Mouse (Mus musculus): Measurements from ENCODE around the gene D430041D05Rik.

Gene D430041D05Rik

DNA sequence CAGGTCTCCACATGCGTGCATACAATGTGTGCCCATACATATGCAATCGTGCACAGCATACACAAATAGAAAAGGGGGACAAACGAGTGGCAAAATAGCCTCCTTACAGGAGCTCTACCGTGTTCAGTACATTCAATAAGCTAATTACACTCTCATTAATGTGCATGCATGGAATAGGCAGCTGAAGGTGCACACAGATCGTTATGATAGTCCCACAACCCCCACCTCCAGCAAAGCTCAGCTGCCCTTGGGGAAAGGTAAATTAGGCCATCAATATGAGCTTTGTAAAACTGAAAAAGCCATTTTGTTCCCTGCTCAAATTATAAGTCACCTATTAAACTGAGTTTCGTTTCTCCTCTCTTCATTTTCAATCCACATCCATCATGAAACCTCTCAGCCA, 75.0 kb downstream of the D430041D05Rik start:
- no peak for DNase-seq

DNA sequence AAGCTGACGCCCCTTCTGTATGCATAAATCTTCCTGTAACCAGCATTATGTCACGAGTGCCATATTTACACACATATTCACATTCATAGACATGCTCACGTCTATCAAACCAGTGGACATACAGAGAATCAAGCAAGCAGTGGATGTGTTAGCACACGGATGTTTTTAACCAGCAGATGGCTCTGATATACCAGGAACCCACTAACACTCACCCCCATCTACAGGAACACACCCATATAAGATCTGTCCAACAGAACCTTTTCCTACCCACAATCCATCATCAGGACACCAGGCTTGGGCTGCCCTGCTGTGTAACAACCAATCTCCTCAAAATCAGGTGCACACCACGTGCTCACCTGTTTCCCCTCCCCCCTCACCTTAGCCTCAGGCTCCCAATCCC, 76.9 kb downstream of the D430041D05Rik start:
- DNase-seq, result no peak

- DNase-seq, result no peak
Measured at GRCm38 (mm10) chr2:104332707-104333106, 78.1 kb downstream of the D430041D05Rik start.

GRCm38 (mm10) chr2:104331261-104331660, 79.6 kb downstream of the D430041D05Rik start:
- no peak for DNase-seq

GRCm38 (mm10) chr2:104327116-104327794, 83.6 kb downstream of the D430041D05Rik start:
- DNase-seq, result no peak

GRCm38 (mm10) chr2:104323773-104324172, 87.0 kb downstream of the D430041D05Rik start:
- DNase-seq, result peak; percentile 44

- peak; percentile 71 for DNase-seq
Measured at GRCm38 (mm10) chr2:104323351-104323750, 87.5 kb downstream of the D430041D05Rik start.

DNA sequence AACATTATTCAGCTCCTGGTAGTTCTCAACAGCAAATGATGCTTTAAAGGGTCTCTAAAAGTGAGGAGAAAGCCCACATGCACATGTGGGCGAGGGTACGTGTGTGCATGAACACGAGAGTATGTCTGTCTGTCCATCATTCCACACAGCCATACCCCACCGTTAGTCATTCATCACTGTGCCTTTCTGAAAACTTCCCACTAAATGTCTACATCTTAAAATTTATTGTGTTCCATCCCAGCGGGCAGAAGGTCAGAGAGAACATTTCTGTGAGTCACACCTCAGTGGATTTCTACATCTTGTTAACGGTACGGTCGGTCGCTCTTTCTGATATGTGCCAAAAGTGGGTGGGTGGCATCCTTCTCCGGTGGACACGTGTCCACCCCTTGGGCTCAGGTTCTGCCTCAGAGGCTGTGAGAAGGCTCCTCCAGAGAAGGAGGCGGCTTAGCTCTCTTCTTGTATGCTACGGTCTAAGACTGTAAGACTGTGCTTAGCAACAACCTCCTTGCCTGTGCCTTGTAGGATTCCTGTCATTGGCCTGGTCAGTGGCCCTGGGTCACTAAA, 90.7 kb downstream of the D430041D05Rik start:
- peak; percentile 34 for DNase-seq

GRCm38 (mm10) chr2:104319443-104319842, 91.4 kb downstream of the D430041D05Rik start:
- peak; percentile 24 for DNase-seq

DNA sequence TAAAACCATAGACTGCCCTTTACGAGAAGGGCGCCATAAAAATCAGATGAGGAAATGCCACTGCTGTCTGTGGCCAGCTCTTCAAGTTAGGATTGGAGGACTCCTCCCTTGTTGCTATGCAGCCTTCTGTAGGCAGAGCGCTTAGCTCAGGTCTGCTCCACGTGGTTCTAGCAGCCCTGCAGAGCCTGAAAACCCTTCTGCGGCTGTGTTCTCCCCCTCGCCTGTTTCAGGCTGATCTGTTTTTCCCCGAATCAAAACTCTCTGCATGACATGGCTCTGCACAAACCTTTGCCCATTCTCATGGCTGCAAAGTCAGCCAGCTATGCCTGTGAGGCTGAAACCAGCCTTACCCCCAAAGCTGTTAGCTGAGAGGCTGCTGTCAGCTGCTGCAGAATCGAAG, 91.9 kb downstream of the D430041D05Rik start:
- peak; percentile 44 for DNase-seq

DNA sequence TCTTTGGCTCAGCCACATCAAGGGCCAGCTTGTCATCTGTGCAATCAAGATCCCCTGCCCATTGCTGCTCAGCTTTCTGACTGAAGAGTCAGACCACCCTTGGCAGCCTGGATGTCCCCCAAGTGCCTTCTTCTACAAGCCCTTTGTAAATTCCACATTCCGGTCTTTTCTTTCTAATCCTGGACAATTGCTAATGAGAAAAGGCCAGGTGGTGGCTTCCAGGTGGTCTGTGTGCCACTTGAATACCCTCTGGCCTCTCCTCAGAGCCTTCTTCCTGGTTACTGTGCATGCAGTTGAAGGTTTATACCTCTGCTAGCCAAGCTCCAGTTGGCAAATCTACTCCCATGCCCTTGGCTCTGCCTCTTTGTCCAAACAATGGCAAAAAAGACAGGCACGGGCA, 92.6 kb downstream of the D430041D05Rik start:
- DNase-seq, result peak; percentile 68

DNA sequence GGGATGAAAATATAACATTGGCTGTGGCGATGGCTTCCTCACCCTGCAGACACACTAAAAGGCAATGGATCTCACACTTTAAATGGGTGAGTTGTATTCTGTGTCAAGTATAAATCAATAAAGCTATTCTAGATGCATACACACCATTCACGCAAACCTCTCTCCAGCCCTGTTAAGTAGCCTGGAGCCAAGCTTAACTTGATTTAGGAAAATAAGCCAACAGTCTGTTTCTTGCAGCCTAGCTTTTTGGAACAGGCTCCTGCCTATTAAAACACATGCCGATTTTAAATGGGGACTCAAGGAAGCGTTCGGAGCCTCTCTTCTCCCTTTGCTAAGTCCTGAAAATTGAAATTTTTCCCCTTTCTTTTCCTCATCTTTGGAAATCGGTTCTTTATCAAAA, 93.2 kb downstream of the D430041D05Rik start:
- DNase-seq, result peak; percentile 40

- DNase-seq, result peak; percentile 34
Measured at GRCm38 (mm10) chr2:104316483-104316882, 94.3 kb downstream of the D430041D05Rik start.

DNA sequence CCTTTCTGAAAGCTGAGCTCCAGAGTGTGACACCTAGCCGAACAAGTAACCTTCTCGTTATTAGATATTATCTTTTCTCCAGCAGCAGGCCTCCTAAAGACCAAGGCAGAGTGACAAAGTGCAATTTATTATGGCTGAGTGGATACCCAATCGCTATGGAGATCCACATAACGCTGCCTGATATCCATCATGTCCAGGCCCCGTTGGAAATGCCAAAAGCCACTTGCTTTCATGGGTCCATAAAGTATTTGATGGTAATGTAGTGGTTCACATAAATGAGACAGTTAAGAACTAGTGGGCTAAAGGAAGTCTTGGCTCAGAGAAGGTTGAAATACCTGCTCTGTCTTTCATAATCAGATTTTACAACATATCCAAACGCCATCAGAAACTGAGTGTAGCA, 97.6 kb downstream of the D430041D05Rik start:
- DNase-seq, result peak; percentile 61

- DNase-seq, result no peak
Measured at GRCm38 (mm10) chr2:104307102-104307501, 103.7 kb downstream of the D430041D05Rik start.

DNA sequence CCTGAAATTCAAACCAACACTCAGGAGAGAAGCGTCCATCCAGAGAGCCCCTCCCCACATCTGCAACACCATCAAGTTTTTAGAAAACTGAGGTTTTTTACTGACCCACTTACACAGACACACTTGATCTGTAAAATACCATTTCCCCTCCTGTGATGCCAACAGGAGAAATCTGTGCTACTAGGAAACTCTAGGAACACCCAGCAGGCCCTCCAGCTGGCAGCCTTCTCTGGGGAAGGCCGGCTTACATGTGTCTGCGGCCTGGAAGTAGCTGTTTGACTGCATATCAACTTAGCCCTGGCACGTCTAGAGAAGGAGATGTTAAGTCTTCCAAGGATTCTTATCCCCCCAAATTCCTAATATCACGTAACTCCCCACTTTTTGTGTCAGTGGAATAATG, 105.1 kb downstream of the D430041D05Rik start:
- DNase-seq, result no peak

GRCm38 (mm10) chr2:104299912-104300311, 110.9 kb downstream of the D430041D05Rik start:
- no peak for DNase-seq

DNA sequence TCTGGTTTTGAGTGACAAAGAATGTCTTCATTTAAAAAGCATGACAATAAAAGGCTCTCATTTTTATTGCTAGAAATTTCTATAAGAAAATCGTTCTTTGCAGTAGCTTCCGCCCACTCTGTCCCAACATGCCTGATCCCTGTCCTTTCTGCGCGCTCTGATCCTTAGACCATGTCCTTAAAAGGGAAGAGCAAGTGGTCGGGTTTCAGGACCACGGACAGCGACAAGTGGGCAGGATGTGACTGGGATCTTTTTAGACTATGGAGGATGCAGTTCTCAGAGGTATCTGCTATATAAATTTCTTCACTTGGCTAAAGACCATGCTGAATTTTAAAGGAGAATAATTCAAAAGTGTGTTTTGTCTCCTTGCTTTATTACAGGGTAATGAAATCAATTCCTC, 111.7 kb downstream of the D430041D05Rik start:
- DNase-seq, result no peak

GRCm38 (mm10) chr2:104286821-104287220, 124.0 kb downstream of the D430041D05Rik start:
- DNase-seq, result no peak

GRCm38 (mm10) chr2:104283401-104283955, 127.3 kb downstream of the D430041D05Rik start:
- no peak for DNase-seq

DNA sequence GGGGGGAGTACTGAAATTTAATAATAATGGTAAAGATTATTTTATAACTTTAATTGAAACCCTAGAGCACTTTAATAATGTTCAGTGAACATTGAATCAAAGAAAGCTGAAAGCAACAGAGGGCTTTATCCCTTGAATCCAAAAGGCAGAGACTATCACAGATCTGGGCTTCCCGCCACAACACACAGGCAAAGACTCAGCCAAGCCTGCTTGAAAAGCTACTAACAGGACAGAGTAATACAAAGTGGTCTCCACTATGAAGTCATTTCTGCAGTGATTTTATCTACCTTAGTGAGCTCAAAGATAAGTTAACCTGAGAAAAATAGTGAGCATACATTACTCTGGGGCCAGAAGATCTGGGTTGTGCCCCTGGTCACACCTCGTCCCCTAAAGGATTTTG, 128.0 kb downstream of the D430041D05Rik start:
- DNase-seq, result no peak

DNA sequence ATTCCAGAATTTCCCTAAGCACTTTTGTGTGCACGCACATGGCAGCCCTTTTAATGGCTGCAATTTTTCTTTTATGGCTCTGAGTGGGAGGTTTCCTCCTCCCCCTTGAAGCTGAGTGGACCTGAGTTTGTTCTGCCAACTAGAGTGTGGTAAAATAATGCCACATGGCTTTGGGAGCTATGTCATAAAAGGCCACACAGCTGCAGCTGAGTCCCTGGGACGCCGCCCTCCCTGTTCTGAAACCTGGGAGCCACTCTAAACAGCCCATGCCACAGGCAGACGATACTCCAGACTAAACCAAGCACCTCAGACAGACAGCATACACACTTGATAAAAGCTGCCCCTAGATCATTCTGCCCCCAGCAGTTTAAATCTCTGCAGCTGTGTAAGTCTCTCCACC, 143.8 kb downstream of the D430041D05Rik start:
- DNase-seq, result no peak

DNA sequence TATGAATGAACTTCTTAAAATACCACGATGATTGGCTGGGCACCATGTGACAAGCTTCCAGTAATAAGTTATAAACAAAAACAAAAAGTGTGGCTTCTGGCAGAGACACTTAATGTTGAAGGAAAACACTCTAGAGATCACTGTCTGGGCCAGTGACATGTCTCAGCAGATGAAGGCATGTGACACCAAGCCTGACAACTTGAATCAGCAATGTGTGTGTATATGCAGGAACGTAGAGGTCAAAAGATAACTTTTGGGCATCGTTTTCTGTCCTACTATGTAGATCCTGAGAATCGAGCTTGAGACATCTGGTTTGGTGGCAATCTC, 149.1 kb downstream of the D430041D05Rik start:
- no peak for DNase-seq

- DNase-seq, result peak; percentile 88
Measured at GRCm38 (mm10) chr2:104260920-104261740, 149.7 kb downstream of the D430041D05Rik start.
